Mouse (Mus musculus): ENCODE data around the gene Scamp2. TPM values are rescaled to one million over a fixed set of nuclear protein-coding genes. Genes with fewer than 3 reads are reported as not detected.
A peak's percentile ranks its signal among the peaks of the same experiment; 100 is the strongest.

Gene Scamp2
- polyA plus RNA-seq, 1 experiment from 2014 or later: 75.5 TPM

DNA sequence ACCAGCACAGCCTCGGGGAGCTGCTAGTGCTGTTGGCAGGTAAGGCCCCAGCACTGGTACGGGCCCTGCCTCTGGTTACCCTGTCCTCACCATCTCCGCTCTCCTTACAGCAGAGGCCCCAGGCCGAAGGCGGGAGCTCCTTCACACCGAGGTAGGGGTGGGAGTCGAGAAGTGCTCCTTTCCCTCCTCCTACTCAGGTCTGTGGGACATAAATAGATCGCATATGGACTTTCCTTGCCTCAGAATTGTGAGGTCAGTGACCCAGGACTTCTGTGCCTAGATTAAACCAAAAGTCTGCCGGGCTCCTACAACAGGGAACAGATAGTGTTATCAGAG lies 33.4 kb downstream of the Scamp2 start:
- no peak overlapping the region for H3K9ac ChIP-seq (ENCODE audit: low read length)
- H3K4me2 ChIP-seq (ENCODE audit: low read length): no peak overlapping the region
- DNase-seq (ENCODE audit: low spot score) (no peak), ATAC-seq (replicated peaks; ENCODE audit: low FRiP score, low TSS enrichment, low read depth) (no peak)
- WGBS: 74% methylated on average over 9 of the region's 9 CpGs
- no peak overlapping the region for H3K4me3 ChIP-seq (ENCODE audit: low read depth, low read length)
- no peaks in the 10 kb centered on the region for H3K27me3 ChIP-seq (replicated peaks; ENCODE audit: control insufficient read depth, insufficient read depth, low read length)
- no peaks in the 10 kb centered on the region; the same call in 1 of the 2 replicates for H3K4me1 ChIP-seq (replicated peaks; ENCODE audit: control insufficient read depth, insufficient read depth, low read length)
- H3K9me3 ChIP-seq (ENCODE audit: control insufficient read depth, low read length): no peaks in the 10 kb centered on the region
- H3K36me3 ChIP-seq (ENCODE audit: control insufficient read depth, insufficient read depth, low read length): peaks cover 32% of the 10 kb centered on the region
- no peak overlapping the region for H3K27ac ChIP-seq (ENCODE audit: low read depth)

DNA sequence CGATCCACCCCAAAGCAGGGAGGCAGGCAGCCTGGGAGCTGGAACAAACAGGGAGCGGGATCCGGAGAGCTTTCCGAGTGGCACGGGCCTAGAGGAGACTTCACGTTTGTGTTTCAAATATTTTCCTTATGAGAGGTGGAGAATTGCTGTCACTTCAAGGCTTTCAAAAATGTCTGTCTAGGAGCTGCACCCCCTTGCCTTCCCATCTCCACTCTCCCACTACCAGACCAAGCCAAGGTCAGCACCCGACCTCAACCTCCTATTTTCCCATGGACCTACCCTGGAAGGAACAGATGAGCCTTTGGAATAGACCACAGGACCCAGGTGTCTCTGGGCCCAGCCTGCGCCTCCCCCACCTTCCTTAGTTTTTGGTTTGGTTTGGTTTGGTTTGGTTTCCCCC lies 36.5 kb downstream of the Scamp2 start:
- no peak for ATAC-seq (replicated peaks; ENCODE audit: low FRiP score, low TSS enrichment, low read depth)
- WGBS: 81% methylated on average over 8 of the region's 8 CpGs
- peaks cover 32% of the 10 kb centered on the region for H3K36me3 ChIP-seq (ENCODE audit: control insufficient read depth, insufficient read depth, low read length)

GRCm38 (mm10) chr9:57597929-57598382 lies 37.2 kb downstream of the Scamp2 start:
- H3K9ac ChIP-seq (ENCODE audit: low read length): no peak overlapping the region
- WGBS: 21% methylated on average over 4 of the region's 4 CpGs
- no peak overlapping the region for H3K4me3 ChIP-seq (ENCODE audit: low read depth, low read length)
- ATAC-seq (replicated peaks; ENCODE audit: low FRiP score, low TSS enrichment, low read depth) (no peak), DNase-seq (ENCODE audit: low spot score) (no peak)
- no peak overlapping the region for H3K27ac ChIP-seq (ENCODE audit: low read depth)
- no peak overlapping the region for H3K4me2 ChIP-seq (ENCODE audit: low read length)
- H3K36me3 ChIP-seq (ENCODE audit: control insufficient read depth, insufficient read depth, low read length): peaks cover 25% of the 10 kb centered on the region
- no peaks in the 10 kb centered on the region for H3K9me3 ChIP-seq (ENCODE audit: control insufficient read depth, low read length)
- no peaks in the 10 kb centered on the region for H3K27me3 ChIP-seq (replicated peaks; ENCODE audit: control insufficient read depth, insufficient read depth, low read length)
- 0 out of 2 replicates have a peak, but pooled peaks cover 8% of the 10 kb centered on the region for H3K4me1 ChIP-seq (replicated peaks; ENCODE audit: control insufficient read depth, insufficient read depth, low read length)

More for the DNA sequence above, 36.5 kb downstream of the Scamp2 start:
- 0 out of 2 replicates have a peak, but pooled peaks cover 8% of the 10 kb centered on the region for H3K4me1 ChIP-seq (replicated peaks; ENCODE audit: control insufficient read depth, insufficient read depth, low read length)
- no peak overlapping the region for H3K4me3 ChIP-seq (ENCODE audit: low read depth, low read length)
- no peaks in the 10 kb centered on the region for H3K9me3 ChIP-seq (ENCODE audit: control insufficient read depth, low read length)
- H3K4me2 ChIP-seq (ENCODE audit: low read length): no peak overlapping the region
- no peak for DNase-seq (ENCODE audit: low spot score)
- H3K27ac ChIP-seq (ENCODE audit: low read depth): no peak overlapping the region
- H3K27me3 ChIP-seq (replicated peaks; ENCODE audit: control insufficient read depth, insufficient read depth, low read length): no peaks in the 10 kb centered on the region
- no peak overlapping the region for H3K9ac ChIP-seq (ENCODE audit: low read length)

DNA sequence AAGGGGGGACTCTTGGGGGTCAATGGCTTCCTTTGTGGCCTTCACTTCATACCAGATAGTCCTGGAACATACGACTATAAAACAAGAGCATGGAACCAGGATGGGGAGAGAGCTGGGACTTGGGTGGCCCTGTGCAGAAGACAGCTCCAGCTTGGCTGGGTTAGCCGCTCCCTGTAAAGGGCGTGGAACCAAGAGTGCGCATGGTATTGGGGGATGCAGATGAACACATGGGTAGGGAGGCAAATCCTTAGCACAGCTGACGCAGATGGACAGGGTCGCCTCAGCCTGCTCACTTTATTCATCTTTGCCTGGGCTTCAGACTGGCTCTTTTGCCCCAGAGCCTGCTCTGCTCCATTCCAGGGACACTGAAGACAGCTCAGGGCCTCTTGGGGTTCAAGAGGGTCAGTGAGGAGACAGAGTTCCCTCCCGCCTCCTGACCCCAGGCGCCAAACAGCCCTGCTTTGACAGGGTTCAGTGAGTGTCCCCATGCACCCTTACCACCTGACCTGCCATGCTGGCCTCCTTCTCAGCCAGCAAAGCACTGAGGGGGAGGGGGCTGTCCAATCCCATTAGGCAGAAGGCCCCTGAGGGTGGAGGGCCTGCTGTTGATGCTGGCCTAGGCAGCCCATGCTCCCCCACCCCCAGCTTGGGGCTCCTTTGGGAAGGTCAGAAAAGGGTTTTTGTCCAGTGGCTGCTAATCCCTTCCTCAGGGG lies 38.3 kb downstream of the Scamp2 start:
- WGBS: 59% methylated on average over 8 of the region's 8 CpGs
- Histone ChIP-seq H3K36me3 (ENCODE audit: control insufficient read depth, insufficient read depth, low read length) (peaks cover 15% of the 10 kb centered on the region), H3K9me3 (ENCODE audit: control insufficient read depth, low read length) (no peaks in the 10 kb centered on the region), H3K4me1 (replicated peaks; ENCODE audit: control insufficient read depth, insufficient read depth, low read length) (0 out of 2 replicates have a peak, but pooled peaks cover 8% of the 10 kb centered on the region), H3K4me3 (ENCODE audit: low read depth, low read length) (no peak overlapping the region), H3K4me2 (ENCODE audit: low read length) (no peak overlapping the region), H3K9ac (ENCODE audit: low read length) (no peak overlapping the region), H3K27ac (ENCODE audit: low read depth) (no peak overlapping the region), H3K27me3 (replicated peaks; ENCODE audit: control insufficient read depth, insufficient read depth, low read length) (no peaks in the 10 kb centered on the region)
- no peak for DNase-seq (ENCODE audit: low spot score)
- ATAC-seq (replicated peaks; ENCODE audit: low FRiP score, low TSS enrichment, low read depth): no peak

- H3K9me3 ChIP-seq (ENCODE audit: control insufficient read depth, low read length): no peaks in the 10 kb centered on the region
- H3K4me2 ChIP-seq (ENCODE audit: low read length): no peak overlapping the region
- no peak overlapping the region for H3K27ac ChIP-seq (ENCODE audit: low read depth)
- no peak overlapping the region for H3K4me3 ChIP-seq (ENCODE audit: low read depth, low read length)
- H3K4me1 ChIP-seq (replicated peaks; ENCODE audit: control insufficient read depth, insufficient read depth, low read length): 0 out of 2 replicates have a peak, but pooled peaks cover 8% of the 10 kb centered on the region
- peaks cover 6% of the 10 kb centered on the region for H3K27me3 ChIP-seq (replicated peaks; ENCODE audit: control insufficient read depth, insufficient read depth, low read length)
- ATAC-seq (replicated peaks; ENCODE audit: low FRiP score, low TSS enrichment, low read depth): peak; percentile 73
- DNase-seq (ENCODE audit: low spot score): peak; percentile 63
- 2% methylated on average over 3 of the region's 3 CpGs for WGBS
- no peak overlapping the region for H3K9ac ChIP-seq (ENCODE audit: low read length)
- no peaks in the 10 kb centered on the region for H3K36me3 ChIP-seq (ENCODE audit: control insufficient read depth, insufficient read depth, low read length)
Measured at GRCm38 (mm10) chr9:57600620-57601352, 40.0 kb downstream of the Scamp2 start.

DNA sequence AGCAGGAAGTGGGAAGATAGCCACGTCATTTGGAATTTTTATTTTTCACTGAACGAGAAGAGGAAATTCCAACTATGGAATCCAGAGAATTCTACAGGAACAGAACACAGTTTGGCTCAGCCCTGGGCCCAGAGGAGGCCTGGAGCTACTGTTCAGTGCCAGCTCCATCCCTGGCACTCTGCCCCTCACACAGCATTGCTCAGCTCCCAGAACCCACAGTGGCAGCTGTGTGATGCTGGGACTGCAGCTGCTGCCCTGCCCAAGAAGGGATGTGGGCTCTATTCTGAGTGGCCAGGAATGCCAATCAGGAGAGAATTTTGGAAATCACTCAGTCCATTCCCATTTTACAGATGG lies 40.6 kb downstream of the Scamp2 start:
- DNase-seq (ENCODE audit: low spot score) (no peak), ATAC-seq (replicated peaks; ENCODE audit: low FRiP score, low TSS enrichment, low read depth) (no peak)
- H3K4me1 ChIP-seq (replicated peaks; ENCODE audit: control insufficient read depth, insufficient read depth, low read length): 0 out of 2 replicates have a peak, but pooled peaks cover 8% of the 10 kb centered on the region
- no peak overlapping the region for H3K27ac ChIP-seq (ENCODE audit: low read depth)
- H3K4me2 ChIP-seq (ENCODE audit: low read length): no peak overlapping the region
- H3K9ac ChIP-seq (ENCODE audit: low read length): no peak overlapping the region
- H3K27me3 ChIP-seq (replicated peaks; ENCODE audit: control insufficient read depth, insufficient read depth, low read length): peaks cover 11% of the 10 kb centered on the region
- 23% methylated on average over 2 of the region's 2 CpGs for WGBS
- no peaks in the 10 kb centered on the region for H3K36me3 ChIP-seq (ENCODE audit: control insufficient read depth, insufficient read depth, low read length)
- no peak overlapping the region for H3K4me3 ChIP-seq (ENCODE audit: low read depth, low read length)
- H3K9me3 ChIP-seq (ENCODE audit: control insufficient read depth, low read length): no peaks in the 10 kb centered on the region

DNA sequence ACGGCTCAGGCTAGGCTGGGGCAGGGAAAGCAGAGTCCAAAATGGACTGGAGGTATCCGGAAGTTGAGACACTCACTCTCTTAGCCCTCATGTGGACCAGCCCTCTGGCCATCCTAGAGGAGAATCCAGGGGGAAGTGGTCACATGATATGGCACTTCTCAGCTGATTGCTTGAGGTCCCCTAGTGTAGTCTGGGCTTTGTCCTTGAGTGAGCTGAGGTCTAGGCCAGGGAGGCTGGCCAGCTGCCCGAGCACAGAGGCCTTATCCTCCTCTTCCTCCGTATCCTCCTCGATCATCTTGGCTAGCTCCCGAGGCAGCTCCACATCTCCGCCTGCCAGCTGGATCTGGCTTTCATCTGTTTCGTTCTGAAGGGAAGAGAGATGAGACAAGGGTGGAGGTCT lies 41.4 kb downstream of the Scamp2 start:
- ATAC-seq (replicated peaks; ENCODE audit: low FRiP score, low TSS enrichment, low read depth) (no peak), DNase-seq (ENCODE audit: low spot score) (no peak)
- Histone ChIP-seq H3K4me2 (ENCODE audit: low read length) (no peak overlapping the region), H3K9me3 (ENCODE audit: control insufficient read depth, low read length) (no peaks in the 10 kb centered on the region), H3K9ac (ENCODE audit: low read length) (no peak overlapping the region), H3K4me1 (replicated peaks; ENCODE audit: control insufficient read depth, insufficient read depth, low read length) (0 out of 2 replicates have a peak, but pooled peaks cover 8% of the 10 kb centered on the region), H3K36me3 (ENCODE audit: control insufficient read depth, insufficient read depth, low read length) (no peaks in the 10 kb centered on the region), H3K4me3 (ENCODE audit: low read depth, low read length) (no peak overlapping the region), H3K27ac (ENCODE audit: low read depth) (no peak overlapping the region), H3K27me3 (replicated peaks; ENCODE audit: control insufficient read depth, insufficient read depth, low read length) (peaks cover 13% of the 10 kb centered on the region)
- WGBS: 35% methylated on average over 8 of the region's 8 CpGs

GRCm38 (mm10) chr9:57604875-57605274 lies 44.1 kb downstream of the Scamp2 start:
- Histone ChIP-seq H3K27me3 (replicated peaks; ENCODE audit: control insufficient read depth, insufficient read depth, low read length) (peaks cover 13% of the 10 kb centered on the region), H3K4me2 (ENCODE audit: low read length) (no peak overlapping the region), H3K9ac (ENCODE audit: low read length) (no peak overlapping the region), H3K9me3 (ENCODE audit: control insufficient read depth, low read length) (no peaks in the 10 kb centered on the region), H3K4me1 (replicated peaks; ENCODE audit: control insufficient read depth, insufficient read depth, low read length) (0 out of 2 replicates have a peak, but pooled peaks cover 8% of the 10 kb centered on the region), H3K4me3 (ENCODE audit: low read depth, low read length) (no peak overlapping the region), H3K36me3 (ENCODE audit: control insufficient read depth, insufficient read depth, low read length) (no peaks in the 10 kb centered on the region), H3K27ac (ENCODE audit: low read depth) (no peak overlapping the region)
- ATAC-seq (replicated peaks; ENCODE audit: low FRiP score, low TSS enrichment, low read depth) (no peak), DNase-seq (ENCODE audit: low spot score) (no peak)
- 83% methylated on average over 4 of the region's 4 CpGs for WGBS
